Mouse (Mus musculus): ENCODE measurements around the gene Syndig1. TPM values are rescaled to one million over a fixed set of nuclear protein-coding genes. Genes with fewer than 3 reads are reported as not detected.

The Syndig1 gene
- polyA plus RNA-seq, 1 experiment from 2014 or later, result 9.8 TPM

Other genes with a start within 250 kb of the Syndig1 start
- gene C530025M09Rik, start 2.0 kb downstream of the Syndig1 start, polyA plus RNA-seq (2014; fragmentation: Nextera tagmentation; extraction: Ambion mirVana), result not detected in 2 replicates

Measured in intestine, embryonic 14.5 days (tissue).